Mouse (Mus musculus) limb, embryonic 11.5 days (tissue): ENCODE results near the gene Pde10a. TPM values are rescaled to one million over a fixed set of nuclear protein-coding genes. Genes with fewer than 3 reads are reported as not detected.

Source experiments
- ATAC-seq: fragments of 200-750 bp; cut with Nextera tagmentation; 2 replicates; pipeline ENCODE4 v1.8.0; 2017; ENCODE audit warnings: low read depth; ENCODE audit not compliant: insufficient number of reproducible peaks, low FRiP score, low TSS enrichment
- DNase-seq: peaks from one replicate; pipeline ENCODE4 v3.0.0-alpha.2; 2015; ENCODE audit warnings: low spot score
- H3K27ac ChIP-seq: fragments of 300-500 bp; sonication (generic); replicated peaks from 2 replicates; pipeline ENCODE4 v1.5.1; 2014; ENCODE audit warnings: low read depth, mild to moderate bottlenecking, low read length
- H3K27me3 ChIP-seq: fragments of 300-500 bp; sonication (generic); 2 replicates; pipeline ENCODE4 v1.6.1; 2014; ENCODE audit warnings: mild to moderate bottlenecking, low read length, mixed read lengths; ENCODE audit not compliant: control insufficient read depth, insufficient read depth
- H3K36me3 ChIP-seq: fragments of 300-500 bp; sonication (generic); 2 replicates; pipeline ENCODE4 v1.6.1; 2014; ENCODE audit warnings: mild to moderate bottlenecking, low read length, moderate library complexity, mixed read lengths; ENCODE audit not compliant: control insufficient read depth, insufficient read depth
- H3K4me1 ChIP-seq: fragments of 300-500 bp; sonication (generic); 2 replicates; pipeline ENCODE4 v1.6.1; 2014; ENCODE audit warnings: low read length, mixed read lengths; ENCODE audit not compliant: control insufficient read depth, insufficient read depth
- H3K4me2 ChIP-seq: fragments of 300-500 bp; sonication (generic); 2 replicates; pipeline ENCODE4 v1.6.1; 2014; ENCODE audit warnings: low read depth, mild to moderate bottlenecking, moderate library complexity; ENCODE audit not compliant: severe bottlenecking
- H3K4me3 ChIP-seq: fragments of 300-500 bp; sonication (generic); 2 replicates; pipeline ENCODE4 v1.5.1; 2014; ENCODE audit warnings: low read depth, low read length
- H3K9ac ChIP-seq: fragments of 300-500 bp; sonication (generic); 2 replicates; pipeline ENCODE4 v1.6.1; 2014; ENCODE audit warnings: mild to moderate bottlenecking, low read length
- H3K9me3 ChIP-seq: fragments of 300-500 bp; sonication (generic); 2 replicates; pipeline ENCODE4 v1.6.1; 2016; ENCODE audit warnings: low read length; ENCODE audit not compliant: control insufficient read depth
- whole genome bisulfite sequencing: fragments of 180-500 bp; shearing (Covaris S2); extraction: QIAGEN DNeasy Blood & Tissue Kit; methylation state at CpG from one replicate; pipeline ENCODE4 v1.1.7; 2014; 5-methylcytosine and 5-hydroxymethylcytosine counted together
- polyA plus RNA-seq: library from polyadenylated mRNA; unstranded; fragments of >200 nt; fragmentation: Nextera tagmentation; extraction: Ambion mirVana; gene quantifications from 2 replicates; pipeline ENCODE4 v1.2.1, GENCODE M21; 2014

Gene Pde10a
- polyA plus RNA-seq, 1 experiment from 2014 or later, result 0.77 TPM

- DNase-seq (no peak), ATAC-seq (no peak)
- H3K36me3 ChIP-seq, result no peaks in the 10 kb centered on the region
- H3K9ac ChIP-seq, result no peak overlapping the region
- H3K4me2 ChIP-seq, result no peak overlapping the region
- no peaks in the 10 kb centered on the region for H3K4me1 ChIP-seq
- H3K4me3 ChIP-seq, result no peak overlapping the region
- H3K9me3 ChIP-seq, result no peaks in the 10 kb centered on the region
- H3K27ac ChIP-seq, result no peak overlapping the region
- H3K27me3 ChIP-seq, result no peaks in the 10 kb centered on the region
- WGBS, result 87% methylated on average over 4 of the region's 4 CpGs
These were observed 109.3 kb downstream of the Pde10a start for GRCm38 (mm10) chr17:8634476-8634875.

DNA sequence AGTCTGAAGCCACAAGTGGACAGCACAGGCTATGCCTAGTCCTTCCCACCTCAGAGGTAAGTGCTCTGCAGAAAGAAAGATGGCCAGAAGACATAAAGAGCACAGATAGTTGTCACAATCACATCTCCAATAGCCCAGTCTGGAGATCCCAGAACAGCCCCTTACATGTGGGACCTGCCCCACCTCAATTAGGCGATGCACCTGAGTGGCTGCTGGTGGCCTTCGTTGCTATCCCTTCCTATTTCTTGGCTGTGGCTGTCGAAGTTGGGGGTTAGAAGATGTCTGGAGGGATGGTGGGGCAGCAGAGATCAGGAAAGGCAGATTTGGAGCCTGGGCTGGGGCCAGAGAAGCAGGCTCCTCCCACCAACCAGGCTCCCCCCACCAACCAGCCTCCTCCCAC lies 111.1 kb downstream of the Pde10a start:
- Histone ChIP-seq H3K27ac (no peak overlapping the region), H3K4me1 (no peaks in the 10 kb centered on the region), H3K36me3 (no peaks in the 10 kb centered on the region), H3K4me2 (no peak overlapping the region), H3K9ac (no peak overlapping the region), H3K9me3 (no peaks in the 10 kb centered on the region), H3K4me3 (no peak overlapping the region), H3K27me3 (no peaks in the 10 kb centered on the region)
- no peak for ATAC-seq
- WGBS, result 63% methylated on average over 3 of the region's 3 CpGs
- DNase-seq, result no peak

- Histone ChIP-seq H3K4me3 (no peak overlapping the region), H3K27ac (no peak overlapping the region), H3K36me3 (no peaks in the 10 kb centered on the region), H3K4me1 (no peaks in the 10 kb centered on the region), H3K9me3 (no peaks in the 10 kb centered on the region), H3K27me3 (no peaks in the 10 kb centered on the region), H3K4me2 (no peak overlapping the region), H3K9ac (no peak overlapping the region)
- no peak for ATAC-seq
- 73% methylated on average over 11 of the region's 11 CpGs for WGBS
- DNase-seq, result no peak
These were observed 111.5 kb downstream of the Pde10a start for GRCm38 (mm10) chr17:8636691-8637090.

GRCm38 (mm10) chr17:8637181-8637580 lies 112.0 kb downstream of the Pde10a start:
- WGBS, result 75% methylated on average over 4 of the region's 4 CpGs
- no peak overlapping the region for H3K4me2 ChIP-seq
- ATAC-seq (no peak), DNase-seq (no peak)
- no peaks in the 10 kb centered on the region for H3K4me1 ChIP-seq
- H3K9me3 ChIP-seq, result no peaks in the 10 kb centered on the region
- H3K27me3 ChIP-seq, result no peaks in the 10 kb centered on the region
- no peaks in the 10 kb centered on the region for H3K36me3 ChIP-seq
- H3K4me3 ChIP-seq, result no peak overlapping the region
- H3K27ac ChIP-seq, result no peak overlapping the region
- H3K9ac ChIP-seq, result no peak overlapping the region

- Histone ChIP-seq H3K4me3 (no peak overlapping the region), H3K36me3 (no peaks in the 10 kb centered on the region), H3K9me3 (no peaks in the 10 kb centered on the region), H3K9ac (no peak overlapping the region), H3K4me1 (no peaks in the 10 kb centered on the region), H3K27me3 (no peaks in the 10 kb centered on the region), H3K27ac (no peak overlapping the region), H3K4me2 (no peak overlapping the region)
- DNase-seq, result no peak
- no peak for ATAC-seq
- 85% methylated on average over 12 of the region's 12 CpGs for WGBS
These were observed 114.7 kb downstream of the Pde10a start for GRCm38 (mm10) chr17:8639703-8640380.

DNA sequence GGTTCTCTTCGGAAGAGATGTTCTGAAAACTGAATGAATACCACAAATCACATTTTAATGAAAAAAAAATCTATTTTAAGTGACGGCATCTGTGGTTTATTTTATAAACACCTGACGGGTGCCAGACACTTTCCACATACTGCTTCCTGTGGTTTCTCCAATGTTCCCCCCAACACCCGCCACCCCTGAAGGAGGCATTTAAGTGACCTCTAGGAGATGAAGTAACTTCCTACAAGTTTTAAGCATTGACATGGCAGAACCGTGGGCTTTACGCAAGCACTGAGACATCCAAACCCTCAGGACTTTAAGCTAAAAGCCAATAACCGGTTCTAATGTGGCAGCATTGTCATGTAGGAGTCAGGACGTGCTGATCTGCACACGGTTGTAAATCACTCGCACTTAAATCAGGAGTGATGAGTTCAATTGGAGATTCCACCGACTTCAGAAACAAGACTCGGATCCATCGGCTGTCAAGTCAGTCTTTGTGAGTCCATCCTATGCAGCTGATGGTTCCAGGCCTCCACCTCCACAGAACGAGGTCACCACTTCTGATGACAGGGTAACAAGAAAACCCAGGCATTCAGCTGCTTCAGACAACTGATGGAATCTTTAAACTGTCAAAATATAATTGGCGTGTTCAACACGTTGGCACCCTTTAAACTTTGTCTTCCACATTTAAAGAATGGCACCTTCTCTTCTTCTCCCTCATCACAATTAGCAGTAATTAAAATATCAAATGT lies 115.7 kb downstream of the Pde10a start:
- Histone ChIP-seq H3K36me3 (no peaks in the 10 kb centered on the region), H3K4me3 (no peak overlapping the region), H3K4me1 (no peaks in the 10 kb centered on the region), H3K4me2 (no peak overlapping the region), H3K9me3 (no peaks in the 10 kb centered on the region), H3K27me3 (no peaks in the 10 kb centered on the region), H3K9ac (no peak overlapping the region), H3K27ac (no peak overlapping the region)
- ATAC-seq (no peak), DNase-seq (no peak)
- WGBS, result 79% methylated on average over 16 of the region's 16 CpGs

DNA sequence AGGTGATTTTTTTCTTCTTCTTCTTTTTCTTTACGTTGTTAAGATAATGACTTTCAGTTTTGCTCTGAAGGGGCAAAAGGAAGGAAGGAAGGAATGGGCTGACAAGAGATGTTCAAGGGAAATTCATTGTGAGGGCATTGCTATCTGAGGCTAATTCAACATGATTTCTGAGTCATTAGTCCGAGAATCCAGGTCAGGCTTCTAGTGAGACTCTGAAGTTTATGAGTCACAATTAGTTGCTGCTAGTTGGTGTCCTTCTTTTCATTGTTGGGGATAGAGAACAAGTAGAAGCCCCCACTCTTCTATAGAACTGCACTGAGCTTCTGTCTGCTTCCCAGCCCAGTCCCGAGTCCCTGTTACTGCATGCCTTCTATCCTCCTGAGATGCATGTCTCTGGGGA lies 116.3 kb downstream of the Pde10a start:
- Histone ChIP-seq H3K27me3 (no peaks in the 10 kb centered on the region), H3K9me3 (no peaks in the 10 kb centered on the region), H3K36me3 (no peaks in the 10 kb centered on the region), H3K4me1 (no peaks in the 10 kb centered on the region), H3K9ac (no peak overlapping the region), H3K27ac (no peak overlapping the region), H3K4me3 (no peak overlapping the region), H3K4me2 (no peak overlapping the region)
- no peak for ATAC-seq
- WGBS, result 68% methylated on average over 3 of the region's 3 CpGs
- DNase-seq, result no peak

DNA sequence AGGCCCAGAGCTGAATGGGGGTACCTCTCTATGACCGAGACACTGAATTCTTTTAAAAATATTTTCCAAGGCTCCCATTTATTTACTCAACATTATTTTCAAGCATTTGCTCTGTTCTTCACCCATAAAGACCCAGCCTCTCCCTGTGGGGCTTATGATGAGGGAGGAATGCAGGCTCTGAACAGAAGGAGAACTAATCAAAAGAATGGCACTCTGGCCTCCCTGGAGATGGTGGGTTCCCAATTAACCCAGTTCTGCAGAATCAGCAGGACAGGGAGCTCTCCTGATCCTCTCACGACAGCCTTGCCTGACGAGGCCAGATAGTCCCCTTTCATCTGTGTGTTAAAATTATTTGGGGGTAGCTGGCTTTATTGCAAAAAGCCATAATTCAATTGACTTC lies 117.2 kb downstream of the Pde10a start:
- 64% methylated on average over 3 of the region's 3 CpGs for WGBS
- no peaks in the 10 kb centered on the region for H3K9me3 ChIP-seq
- H3K9ac ChIP-seq, result no peak overlapping the region
- no peak overlapping the region for H3K4me3 ChIP-seq
- H3K27ac ChIP-seq, result no peak overlapping the region
- no peaks in the 10 kb centered on the region for H3K4me1 ChIP-seq
- DNase-seq (no peak), ATAC-seq (no peak)
- no peaks in the 10 kb centered on the region for H3K36me3 ChIP-seq
- H3K4me2 ChIP-seq, result no peak overlapping the region
- no peaks in the 10 kb centered on the region for H3K27me3 ChIP-seq
